Mouse (Mus musculus): ENCODE data around the gene Satb2. TPM values are rescaled to one million over a fixed set of nuclear protein-coding genes. Genes with fewer than 3 reads are reported as not detected.

The Satb2 gene
- polyA plus RNA-seq, 1 experiment from 2014 or later = 0.90 TPM

- Histone ChIP-seq H3K27ac (ENCODE audit: low read depth, low read length) (no peak overlapping the region), H3K4me1 (ENCODE audit: control insufficient read depth, insufficient read depth, low read length) (no peaks in the 10 kb centered on the region), H3K9me3 (replicated peaks; ENCODE audit: control insufficient read depth, low read length) (no peaks in the 10 kb centered on the region), H3K4me3 (ENCODE audit: low read depth, low read length) (no peak overlapping the region), H3K4me2 (no peak overlapping the region), H3K36me3 (ENCODE audit: control insufficient read depth, insufficient read depth, low read length) (no peaks in the 10 kb centered on the region), H3K27me3 (ENCODE audit: control insufficient read depth, insufficient read depth, low read length) (no peaks in the 10 kb centered on the region), H3K9ac (ENCODE audit: low read depth, low read length) (no peak overlapping the region)
- ATAC-seq (replicated peaks; ENCODE audit: insufficient number of reproducible peaks, low FRiP score, low TSS enrichment) = no peak
- WGBS (ENCODE audit: insufficient replicate concordance) = 72% methylated on average over 12 of the region's 12 CpGs
Measured at GRCm38 (mm10) chr1:56955739-56956085, 22.7 kb downstream of the Satb2 start.

DNA sequence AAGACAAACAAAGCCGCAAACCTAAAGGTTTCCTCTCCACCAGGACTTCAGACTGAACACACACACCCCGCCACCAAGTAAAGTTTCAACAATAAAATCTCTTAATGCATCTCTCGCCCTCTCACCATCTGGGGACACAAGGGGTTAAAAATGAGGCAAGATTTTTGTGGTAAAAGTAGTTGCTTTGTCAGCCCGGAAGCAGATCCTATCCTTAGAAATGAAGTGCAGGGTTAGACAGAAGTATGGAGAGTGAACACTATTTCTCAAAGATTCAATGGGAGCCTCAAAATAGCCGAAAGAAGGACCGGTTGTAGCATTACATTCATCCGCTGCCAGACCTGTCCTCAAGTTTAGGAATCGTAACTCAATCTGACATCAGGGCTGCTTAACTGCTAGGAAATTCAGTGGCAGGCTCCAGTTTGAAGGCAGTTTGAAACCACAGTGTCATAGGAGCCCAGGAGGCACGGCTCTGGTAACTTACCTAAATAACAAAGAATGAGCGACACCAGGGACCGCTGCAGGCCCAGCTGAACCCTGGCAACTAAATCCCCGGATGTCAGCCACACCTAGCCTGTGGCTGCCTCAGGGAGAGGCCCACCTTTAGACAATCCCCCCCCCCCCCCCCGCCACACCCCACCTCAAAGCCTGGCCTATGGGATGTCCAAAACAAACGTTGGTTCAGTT is 23.3 kb downstream of the Satb2 start:
- ATAC-seq (replicated peaks; ENCODE audit: insufficient number of reproducible peaks, low FRiP score, low TSS enrichment) = no peak
- H3K4me3 ChIP-seq (ENCODE audit: low read depth, low read length) = no peak overlapping the region
- no peaks in the 10 kb centered on the region for H3K27me3 ChIP-seq (ENCODE audit: control insufficient read depth, insufficient read depth, low read length)
- H3K27ac ChIP-seq (ENCODE audit: low read depth, low read length) = no peak overlapping the region
- no peak overlapping the region for H3K4me2 ChIP-seq
- H3K9me3 ChIP-seq (replicated peaks; ENCODE audit: control insufficient read depth, low read length) = no peaks in the 10 kb centered on the region
- H3K4me1 ChIP-seq (ENCODE audit: control insufficient read depth, insufficient read depth, low read length) = no peaks in the 10 kb centered on the region
- WGBS (ENCODE audit: insufficient replicate concordance) = 62% methylated on average over 14 of the region's 14 CpGs
- H3K36me3 ChIP-seq (ENCODE audit: control insufficient read depth, insufficient read depth, low read length) = no peaks in the 10 kb centered on the region
- H3K9ac ChIP-seq (ENCODE audit: low read depth, low read length) = no peak overlapping the region

- Histone ChIP-seq H3K4me3 (ENCODE audit: low read depth, low read length) (no peak overlapping the region), H3K36me3 (ENCODE audit: control insufficient read depth, insufficient read depth, low read length) (no peaks in the 10 kb centered on the region), H3K9me3 (replicated peaks; ENCODE audit: control insufficient read depth, low read length) (no peaks in the 10 kb centered on the region), H3K9ac (ENCODE audit: low read depth, low read length) (no peak overlapping the region), H3K4me1 (ENCODE audit: control insufficient read depth, insufficient read depth, low read length) (no peaks in the 10 kb centered on the region), H3K27me3 (ENCODE audit: control insufficient read depth, insufficient read depth, low read length) (no peaks in the 10 kb centered on the region), H3K4me2 (no peak overlapping the region), H3K27ac (ENCODE audit: low read depth, low read length) (no peak overlapping the region)
- WGBS (ENCODE audit: insufficient replicate concordance) = 49% methylated on average over 2 of the region's 2 CpGs
- ATAC-seq (replicated peaks; ENCODE audit: insufficient number of reproducible peaks, low FRiP score, low TSS enrichment) = no peak
Measured at GRCm38 (mm10) chr1:56953538-56953937, 24.9 kb downstream of the Satb2 start.

- 65% methylated on average over 4 of the region's 4 CpGs for WGBS (ENCODE audit: insufficient replicate concordance)
- H3K9me3 ChIP-seq (replicated peaks; ENCODE audit: control insufficient read depth, low read length) = no peaks in the 10 kb centered on the region
- no peaks in the 10 kb centered on the region for H3K27me3 ChIP-seq (ENCODE audit: control insufficient read depth, insufficient read depth, low read length)
- no peak overlapping the region for H3K4me3 ChIP-seq (ENCODE audit: low read depth, low read length)
- ATAC-seq (replicated peaks; ENCODE audit: insufficient number of reproducible peaks, low FRiP score, low TSS enrichment) = no peak
- no peak overlapping the region for H3K4me2 ChIP-seq
- H3K4me1 ChIP-seq (ENCODE audit: control insufficient read depth, insufficient read depth, low read length) = no peaks in the 10 kb centered on the region
- no peak overlapping the region for H3K9ac ChIP-seq (ENCODE audit: low read depth, low read length)
- H3K27ac ChIP-seq (ENCODE audit: low read depth, low read length) = no peak overlapping the region
- H3K36me3 ChIP-seq (ENCODE audit: control insufficient read depth, insufficient read depth, low read length) = no peaks in the 10 kb centered on the region
Measured at GRCm38 (mm10) chr1:56951980-56952379, 26.5 kb downstream of the Satb2 start.

DNA sequence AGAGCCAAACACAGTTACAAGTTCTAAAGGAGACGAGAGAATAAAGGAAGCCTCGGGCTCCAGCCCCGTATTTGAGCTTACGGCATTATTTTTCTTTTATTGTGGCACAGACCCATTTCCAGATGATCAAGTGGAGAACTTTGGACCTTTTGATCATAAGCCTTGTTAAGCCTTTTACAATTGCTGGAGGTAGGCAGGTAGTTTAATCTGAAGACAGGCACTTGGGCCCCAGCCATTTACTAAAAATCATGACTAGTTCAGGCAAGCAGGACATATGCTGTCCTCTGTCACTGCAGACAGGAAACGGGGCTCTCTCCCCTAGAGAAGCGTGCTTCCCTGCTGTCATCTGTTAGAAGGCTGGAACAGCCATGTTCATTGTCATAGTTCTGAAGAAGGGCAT is 26.9 kb downstream of the Satb2 start:
- no peak overlapping the region for H3K4me2 ChIP-seq
- no peaks in the 10 kb centered on the region for H3K4me1 ChIP-seq (ENCODE audit: control insufficient read depth, insufficient read depth, low read length)
- no peaks in the 10 kb centered on the region for H3K27me3 ChIP-seq (ENCODE audit: control insufficient read depth, insufficient read depth, low read length)
- no peaks in the 10 kb centered on the region for H3K9me3 ChIP-seq (replicated peaks; ENCODE audit: control insufficient read depth, low read length)
- H3K36me3 ChIP-seq (ENCODE audit: control insufficient read depth, insufficient read depth, low read length) = no peaks in the 10 kb centered on the region
- no peak overlapping the region for H3K9ac ChIP-seq (ENCODE audit: low read depth, low read length)
- H3K27ac ChIP-seq (ENCODE audit: low read depth, low read length) = no peak overlapping the region
- H3K4me3 ChIP-seq (ENCODE audit: low read depth, low read length) = no peak overlapping the region
- no peak for ATAC-seq (replicated peaks; ENCODE audit: insufficient number of reproducible peaks, low FRiP score, low TSS enrichment)
- WGBS (ENCODE audit: insufficient replicate concordance) = 71% methylated on average over 6 of the region's 6 CpGs

DNA sequence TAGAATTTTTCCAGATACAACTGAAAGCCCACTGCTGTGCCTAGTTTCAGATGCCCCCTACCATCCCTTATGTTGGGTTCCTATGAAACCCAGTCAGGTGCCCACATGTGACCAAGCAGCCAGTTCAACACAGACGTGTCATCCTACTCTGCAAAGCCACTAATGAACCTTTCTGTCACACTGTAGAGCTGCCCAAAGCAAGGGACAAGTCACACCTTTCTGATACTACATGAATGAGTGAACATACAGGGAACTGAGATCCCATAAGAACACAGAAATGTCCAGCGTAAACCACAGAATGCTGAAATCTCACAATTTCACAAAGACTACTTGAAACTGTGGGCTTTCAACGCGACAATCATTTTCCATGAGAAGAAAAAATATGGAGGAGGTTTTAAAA is 39.0 kb downstream of the Satb2 start:
- H3K4me2 ChIP-seq = no peak overlapping the region
- H3K27me3 ChIP-seq (ENCODE audit: control insufficient read depth, insufficient read depth, low read length) = no peaks in the 10 kb centered on the region
- H3K36me3 ChIP-seq (ENCODE audit: control insufficient read depth, insufficient read depth, low read length) = no peaks in the 10 kb centered on the region
- no peak overlapping the region for H3K9ac ChIP-seq (ENCODE audit: low read depth, low read length)
- H3K9me3 ChIP-seq (replicated peaks; ENCODE audit: control insufficient read depth, low read length) = no peaks in the 10 kb centered on the region
- WGBS (ENCODE audit: insufficient replicate concordance) = 79% methylated on average over 4 of the region's 4 CpGs
- no peak overlapping the region for H3K4me3 ChIP-seq (ENCODE audit: low read depth, low read length)
- no peak for ATAC-seq (replicated peaks; ENCODE audit: insufficient number of reproducible peaks, low FRiP score, low TSS enrichment)
- H3K4me1 ChIP-seq (ENCODE audit: control insufficient read depth, insufficient read depth, low read length) = no peaks in the 10 kb centered on the region
- no peak overlapping the region for H3K27ac ChIP-seq (ENCODE audit: low read depth, low read length)

- Histone ChIP-seq H3K27me3 (ENCODE audit: control insufficient read depth, insufficient read depth, low read length) (no peaks in the 10 kb centered on the region), H3K4me1 (ENCODE audit: control insufficient read depth, insufficient read depth, low read length) (no peaks in the 10 kb centered on the region), H3K36me3 (ENCODE audit: control insufficient read depth, insufficient read depth, low read length) (no peaks in the 10 kb centered on the region), H3K9me3 (replicated peaks; ENCODE audit: control insufficient read depth, low read length) (no peaks in the 10 kb centered on the region), H3K4me3 (ENCODE audit: low read depth, low read length) (no peak overlapping the region), H3K27ac (ENCODE audit: low read depth, low read length) (no peak overlapping the region), H3K4me2 (no peak overlapping the region), H3K9ac (ENCODE audit: low read depth, low read length) (no peak overlapping the region)
- ATAC-seq (replicated peaks; ENCODE audit: insufficient number of reproducible peaks, low FRiP score, low TSS enrichment) = no peak
- WGBS (ENCODE audit: insufficient replicate concordance) = 75% methylated on average over 3 of the region's 3 CpGs
Measured at GRCm38 (mm10) chr1:56938432-56938831, 40.0 kb downstream of the Satb2 start.

- Histone ChIP-seq H3K4me1 (ENCODE audit: control insufficient read depth, insufficient read depth, low read length) (no peaks in the 10 kb centered on the region), H3K36me3 (ENCODE audit: control insufficient read depth, insufficient read depth, low read length) (no peaks in the 10 kb centered on the region), H3K27me3 (ENCODE audit: control insufficient read depth, insufficient read depth, low read length) (no peaks in the 10 kb centered on the region), H3K4me2 (no peak overlapping the region), H3K4me3 (ENCODE audit: low read depth, low read length) (no peak overlapping the region), H3K9me3 (replicated peaks; ENCODE audit: control insufficient read depth, low read length) (no peaks in the 10 kb centered on the region), H3K27ac (ENCODE audit: low read depth, low read length) (no peak overlapping the region), H3K9ac (ENCODE audit: low read depth, low read length) (no peak overlapping the region)
- no peak for ATAC-seq (replicated peaks; ENCODE audit: insufficient number of reproducible peaks, low FRiP score, low TSS enrichment)
- 76% methylated on average over 3 of the region's 3 CpGs for WGBS (ENCODE audit: insufficient replicate concordance)
Measured at GRCm38 (mm10) chr1:56936554-56936953, 41.9 kb downstream of the Satb2 start.

GRCm38 (mm10) chr1:56933821-56934220 is 44.6 kb downstream of the Satb2 start:
- WGBS (ENCODE audit: insufficient replicate concordance) = 75% methylated on average over 9 of the region's 9 CpGs
- Histone ChIP-seq H3K36me3 (ENCODE audit: control insufficient read depth, insufficient read depth, low read length) (no peaks in the 10 kb centered on the region), H3K9me3 (replicated peaks; ENCODE audit: control insufficient read depth, low read length) (no peaks in the 10 kb centered on the region), H3K9ac (ENCODE audit: low read depth, low read length) (no peak overlapping the region), H3K27ac (ENCODE audit: low read depth, low read length) (no peak overlapping the region), H3K4me3 (ENCODE audit: low read depth, low read length) (no peak overlapping the region), H3K4me1 (ENCODE audit: control insufficient read depth, insufficient read depth, low read length) (no peaks in the 10 kb centered on the region), H3K4me2 (no peak overlapping the region), H3K27me3 (ENCODE audit: control insufficient read depth, insufficient read depth, low read length) (no peaks in the 10 kb centered on the region)
- ATAC-seq (replicated peaks; ENCODE audit: insufficient number of reproducible peaks, low FRiP score, low TSS enrichment) = no peak
